Mouse (Mus musculus) c-Kit-positive CD71-positive TER-119-positive erythroid progenitor cells, embryonic 14.5 days (primary cell): Measurements from ENCODE around the gene Cacna1c.

Experiments
- DNase-seq: peaks from one replicate; pipeline ENCODE4 v3.0.0-alpha.2; 2013; ENCODE audit warnings: low spot score

The Cacna1c gene

GRCm38 (mm10) chr6:119052801-119053200, 143.4 kb downstream of the Cacna1c start:
- DNase-seq: no peak

DNA sequence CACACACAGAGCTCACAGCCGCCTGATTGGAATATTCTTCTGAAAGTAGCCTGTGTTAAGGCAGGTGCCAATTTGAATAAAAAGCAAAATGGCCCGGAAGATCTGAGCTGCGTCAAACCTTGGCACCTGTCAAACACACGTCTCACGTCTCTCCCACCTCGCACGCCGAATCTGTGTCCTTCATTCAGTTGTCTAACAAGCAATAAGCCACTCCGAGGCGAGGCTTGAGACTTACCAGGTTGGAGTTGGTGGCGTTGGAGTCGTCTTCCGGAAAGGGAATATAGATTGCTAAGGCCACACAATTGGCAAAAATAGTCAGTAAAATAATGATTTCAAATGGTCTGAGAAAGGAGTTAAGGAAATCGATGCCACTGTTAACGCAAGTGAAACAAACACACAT, 143.9 kb downstream of the Cacna1c start:
- DNase-seq: no peak

DNA sequence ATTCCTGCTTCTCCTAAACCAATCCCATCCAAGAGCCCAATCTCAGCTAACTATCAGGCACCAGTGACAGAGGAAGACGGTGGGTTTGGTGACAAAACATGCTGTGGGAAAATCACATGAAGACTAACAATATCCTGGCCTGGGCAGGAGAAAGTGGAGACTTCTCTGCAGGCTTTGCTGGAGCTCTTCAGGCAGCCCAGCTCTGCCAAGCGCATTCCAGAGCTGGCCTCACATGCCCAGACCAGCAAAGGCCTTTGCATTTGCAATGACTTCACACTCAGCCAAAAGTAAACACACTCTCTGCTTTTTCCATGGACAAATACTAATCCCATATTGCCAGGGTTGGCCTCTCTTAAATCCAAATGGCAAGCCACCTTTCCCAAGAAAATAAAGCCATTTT, 144.5 kb downstream of the Cacna1c start:
- DNase-seq: no peak

DNA sequence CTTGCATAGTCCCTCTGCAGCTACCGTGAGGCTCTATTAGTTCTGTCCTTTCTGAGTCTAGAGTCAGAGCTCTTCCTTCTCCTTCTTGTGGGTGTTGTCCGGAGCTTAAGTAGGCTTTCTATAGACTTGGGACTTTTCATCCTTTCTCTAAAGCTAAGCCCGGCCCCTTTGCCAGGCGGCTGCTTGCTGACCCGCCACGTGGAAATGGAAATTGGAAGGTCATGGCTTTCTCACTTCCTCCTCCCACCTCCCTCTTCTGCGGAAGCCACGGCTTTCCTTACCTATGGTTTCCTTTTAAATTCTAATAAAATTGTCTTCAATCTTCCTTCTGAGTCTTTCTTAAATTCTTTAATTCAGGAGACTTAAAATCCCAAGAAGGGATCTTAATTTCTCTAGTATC, 148.9 kb downstream of the Cacna1c start:
- no peak for DNase-seq

- DNase-seq: no peak
Measured at GRCm38 (mm10) chr6:119045498-119045897, 150.7 kb downstream of the Cacna1c start.

- DNase-seq: no peak
Measured at GRCm38 (mm10) chr6:119044148-119044547, 152.1 kb downstream of the Cacna1c start.

GRCm38 (mm10) chr6:119042803-119043202, 153.4 kb downstream of the Cacna1c start:
- no peak for DNase-seq

DNA sequence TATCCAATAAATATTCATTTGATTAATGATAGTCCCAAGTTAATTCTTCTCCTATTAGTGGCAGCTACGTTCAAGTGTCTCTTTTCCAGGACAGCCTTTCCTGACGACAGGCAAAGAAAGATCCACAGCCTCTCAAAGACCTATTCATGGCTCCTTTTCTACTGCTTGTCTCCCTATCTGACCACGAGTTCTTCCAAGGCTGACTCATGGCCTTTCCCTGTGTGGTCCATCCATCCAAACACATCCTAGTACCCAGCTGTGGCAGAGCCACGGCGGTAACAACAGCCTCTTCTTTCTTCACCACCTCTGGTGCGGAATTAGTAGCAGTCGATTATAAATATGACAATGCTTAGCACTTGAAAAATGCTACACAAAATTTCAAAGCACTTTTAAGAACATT, 155.3 kb downstream of the Cacna1c start:
- no peak for DNase-seq

GRCm38 (mm10) chr6:119039815-119040214, 156.4 kb downstream of the Cacna1c start:
- DNase-seq: no peak

DNA sequence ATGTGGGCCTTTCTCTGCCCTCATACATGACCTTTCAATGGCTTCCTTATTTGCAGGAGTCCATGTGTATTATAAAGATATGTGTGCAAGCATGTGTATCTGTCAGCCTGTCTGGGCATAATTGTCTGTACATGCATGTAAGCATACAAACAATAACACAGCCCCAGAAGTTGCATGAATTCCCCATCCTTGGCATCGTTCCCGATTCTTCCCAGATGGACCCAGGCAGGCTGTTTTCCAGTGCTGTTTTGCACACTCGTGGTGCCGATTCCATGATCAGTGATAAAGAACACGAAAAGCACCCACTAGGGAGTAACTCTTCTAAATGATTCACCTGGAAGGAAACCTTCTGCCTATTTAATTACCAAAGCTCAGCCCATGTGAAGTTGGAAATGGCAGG, 156.9 kb downstream of the Cacna1c start:
- DNase-seq: no peak

DNA sequence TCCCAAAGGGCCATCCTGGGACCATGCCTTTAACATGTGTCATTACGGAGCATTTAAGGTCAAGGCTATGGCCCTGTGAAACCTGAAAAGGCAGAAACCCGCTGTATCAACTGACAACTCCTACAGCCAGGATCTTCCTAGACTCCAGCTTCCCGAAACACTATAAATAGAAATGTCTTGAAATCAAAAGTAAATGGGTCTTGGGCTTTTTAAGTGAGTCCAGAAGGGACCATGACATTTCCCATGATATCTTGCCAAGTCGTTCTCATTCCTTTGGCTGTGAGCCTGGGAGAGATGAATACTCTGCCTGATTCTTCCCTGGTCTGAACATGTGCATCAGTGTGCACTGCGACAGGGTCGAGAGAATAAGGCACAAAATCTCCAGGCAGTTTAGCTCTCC, 158.4 kb downstream of the Cacna1c start:
- no peak for DNase-seq

DNA sequence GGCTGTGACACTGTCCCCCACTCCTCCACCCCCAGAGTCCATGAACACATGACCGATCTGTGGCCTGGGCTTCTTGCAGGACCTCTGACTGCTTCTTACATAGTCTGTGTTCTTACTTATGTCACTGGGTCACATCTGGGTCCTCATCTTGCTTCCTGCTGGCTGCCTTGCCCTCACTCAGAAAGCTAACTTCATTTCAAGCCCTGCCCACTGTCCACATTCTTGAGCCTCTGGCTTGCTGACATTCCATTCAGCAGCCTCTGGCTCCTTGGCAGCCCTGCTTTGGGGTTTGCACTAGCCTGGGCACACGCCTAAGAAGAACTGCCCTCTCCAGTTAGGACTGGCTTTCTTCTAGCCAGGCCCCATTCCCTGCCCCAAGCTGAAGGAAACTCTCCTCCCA, 159.2 kb downstream of the Cacna1c start:
- DNase-seq: no peak

GRCm38 (mm10) chr6:119035361-119035760, 160.9 kb downstream of the Cacna1c start:
- DNase-seq: no peak

DNA sequence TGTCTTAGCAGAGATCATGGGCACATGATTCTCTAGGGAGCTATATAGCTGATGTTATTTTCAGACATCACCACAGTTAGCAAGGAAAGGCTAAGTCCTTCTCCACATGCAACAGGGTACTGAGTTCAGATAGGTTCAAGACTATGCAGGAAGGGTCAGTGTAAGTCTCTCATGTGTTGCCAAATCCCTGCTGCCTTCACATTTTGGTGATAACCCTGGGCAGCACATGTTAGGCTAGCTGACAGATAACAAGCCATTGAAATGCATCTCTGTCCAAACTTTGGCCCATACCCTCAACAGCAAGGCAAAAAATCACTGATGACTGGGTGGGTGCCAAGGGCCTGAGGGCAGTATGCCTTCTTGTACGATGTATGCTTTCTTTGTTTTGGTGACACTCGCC, 161.3 kb downstream of the Cacna1c start:
- DNase-seq: no peak

DNA sequence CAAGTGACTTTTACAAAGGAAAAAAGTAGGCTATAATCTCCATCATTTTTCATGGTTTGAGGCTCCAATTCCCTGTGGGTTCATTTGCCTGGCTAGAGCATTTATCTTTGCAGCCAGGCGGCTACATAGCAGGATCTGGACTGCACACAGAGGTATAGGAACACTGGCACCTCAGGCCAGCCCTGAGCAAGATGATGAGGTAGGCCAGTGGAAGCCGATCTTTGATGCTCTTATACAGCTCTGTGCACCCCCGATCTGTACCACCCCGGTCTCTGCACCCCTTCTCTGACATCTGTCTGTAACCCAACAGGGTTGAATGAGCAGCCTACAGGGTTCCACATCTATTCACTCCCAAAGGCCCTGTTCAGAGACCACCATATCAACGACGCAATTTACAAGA, 168.3 kb downstream of the Cacna1c start:
- DNase-seq: no peak

DNA sequence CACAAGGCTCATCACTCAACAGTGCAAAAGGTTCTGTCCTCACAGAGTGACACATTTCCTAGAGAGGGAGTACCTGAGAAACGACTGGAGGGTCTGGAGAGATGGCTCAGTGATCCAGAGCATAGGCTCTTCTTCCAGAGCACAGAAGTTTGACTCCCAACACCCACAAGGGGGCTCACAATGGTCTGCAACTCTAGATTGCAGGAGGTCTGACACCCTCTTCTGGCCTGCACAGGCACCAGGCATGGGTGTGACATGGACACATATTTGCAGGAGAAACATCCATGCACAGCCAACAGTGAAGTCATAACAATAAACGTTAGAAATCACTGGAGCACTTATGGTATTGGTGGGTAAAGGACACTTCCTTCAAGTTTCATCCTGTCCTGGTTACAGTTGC, 173.4 kb downstream of the Cacna1c start:
- no peak for DNase-seq

- DNase-seq: no peak
Measured at GRCm38 (mm10) chr6:119021226-119021625, 175.0 kb downstream of the Cacna1c start.

DNA sequence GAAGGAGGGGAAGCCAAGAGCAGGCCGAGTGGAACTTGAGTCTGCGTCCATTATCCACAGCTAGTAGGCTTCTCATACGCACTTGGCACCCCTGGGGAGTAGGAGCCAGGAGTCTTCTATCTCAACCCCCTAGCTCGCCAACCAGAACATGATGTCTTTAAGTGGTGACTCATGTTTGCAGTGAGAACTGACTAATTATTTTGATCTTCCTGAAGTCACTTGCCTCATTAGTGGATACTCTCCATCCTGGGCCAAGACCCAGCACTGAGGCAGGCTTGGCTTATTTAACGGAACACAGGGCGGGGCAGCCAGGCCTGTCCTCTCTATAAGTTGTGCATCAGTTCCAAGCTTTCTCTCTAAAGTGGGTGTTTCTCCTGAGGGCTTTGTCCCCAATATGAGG, 177.3 kb downstream of the Cacna1c start:
- DNase-seq: no peak

DNA sequence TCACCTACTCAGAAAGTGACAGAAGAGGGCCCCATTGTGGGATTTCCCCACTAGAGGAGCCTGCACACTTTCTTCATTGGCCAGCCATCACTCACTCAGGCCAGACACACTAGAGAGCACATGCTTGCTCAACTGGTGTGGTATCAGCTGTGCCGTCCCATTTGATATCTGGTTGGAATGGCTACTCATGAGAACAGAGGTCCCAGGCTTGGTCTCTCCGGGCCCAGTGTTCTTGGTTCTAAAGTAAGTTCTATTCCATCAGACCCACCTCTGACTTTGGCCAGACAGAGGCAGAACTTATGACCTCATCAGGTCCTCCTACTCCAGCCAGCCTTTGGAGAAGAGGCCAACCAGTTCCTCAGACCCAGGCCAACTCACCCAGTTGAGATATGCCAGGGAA, 178.0 kb downstream of the Cacna1c start:
- no peak for DNase-seq

DNA sequence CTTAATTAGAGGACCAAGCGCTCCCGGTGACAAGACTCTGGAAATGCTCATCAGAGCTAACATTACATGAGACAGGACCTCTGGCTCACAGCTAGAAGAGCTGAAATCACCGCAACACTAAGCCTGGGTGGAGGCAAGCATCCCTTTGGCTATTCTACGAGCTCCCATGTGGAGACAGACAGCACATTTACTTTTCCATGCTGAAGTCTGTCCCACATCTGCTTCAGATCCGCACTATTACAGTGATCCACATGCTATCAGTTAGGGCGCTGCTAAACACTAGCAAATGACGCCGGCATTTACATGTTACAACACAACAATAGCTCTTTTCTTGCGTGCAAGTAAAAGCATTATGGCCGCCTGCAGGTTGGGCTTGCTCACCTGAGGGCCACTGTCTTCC, 178.7 kb downstream of the Cacna1c start:
- DNase-seq: no peak

DNA sequence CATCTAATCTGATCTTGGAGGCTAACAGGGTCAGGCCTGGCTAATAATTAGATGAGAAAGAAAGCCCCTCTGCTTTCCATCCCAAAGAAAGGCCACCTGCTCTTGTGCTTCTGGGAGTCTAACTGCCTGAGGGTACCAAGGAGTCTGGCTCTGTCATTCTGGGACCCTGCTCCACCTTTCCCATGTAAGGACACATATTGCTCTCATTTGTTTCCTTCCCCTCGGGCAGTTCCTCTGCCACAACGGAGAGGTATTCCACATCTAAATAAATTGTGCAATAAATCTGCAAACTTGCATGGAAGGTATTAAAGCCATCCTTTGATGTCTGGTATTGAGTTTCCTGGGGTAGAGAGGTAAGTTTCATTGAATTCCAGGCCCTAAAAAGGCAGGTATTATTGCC, 180.9 kb downstream of the Cacna1c start:
- DNase-seq: no peak

- DNase-seq: peak; percentile 82
Measured at GRCm38 (mm10) chr6:119013168-119014098, 182.8 kb downstream of the Cacna1c start.

GRCm38 (mm10) chr6:119010875-119011274, 185.3 kb downstream of the Cacna1c start:
- no peak for DNase-seq

- no peak for DNase-seq
Measured at GRCm38 (mm10) chr6:119009526-119009925, 186.7 kb downstream of the Cacna1c start.
